Mouse (Mus musculus) CH12.LX (cell line): ENCODE measurements around the gene Smg6.

Experiments
- CHD2 ChIP-seq: IDR thresholded peaks from 2 replicates; pipeline ENCODE4 v1.6.1; 2011; ENCODE audit warnings: low read length, improper control_type of control experiment
- CTCF ChIP-seq, 2 experiments: IDR thresholded peaks in 1 of 2; conservative IDR thresholded peaks in 1 of 2; 2 replicates each; pipeline ENCODE4 v1.5.1; 2011 to 2012; ENCODE audit warnings: low read depth in 2 of 2, low read length in 2 of 2, improper control_type of control experiment in 1 of 2, inconsistent platforms in 1 of 2, mild to moderate bottlenecking in 1 of 2, moderate library complexity in 1 of 2
- JUND ChIP-seq: conservative IDR thresholded peaks from 2 replicates; pipeline ENCODE4 v1.6.1; 2011; ENCODE audit warnings: low read depth, low read length, improper control_type of control experiment
- MAFK ChIP-seq: IDR thresholded peaks from 2 replicates; pipeline ENCODE4 v1.6.1; 2011; ENCODE audit warnings: low read length, improper control_type of control experiment; ENCODE audit not compliant: insufficient replicate concordance
- POLR2A ChIP-seq: IDR thresholded peaks from 2 replicates; pipeline ENCODE4 v1.6.1; 2011; ENCODE audit warnings: low read depth, mild to moderate bottlenecking, improper control_type of control experiment, low read length

DNA sequence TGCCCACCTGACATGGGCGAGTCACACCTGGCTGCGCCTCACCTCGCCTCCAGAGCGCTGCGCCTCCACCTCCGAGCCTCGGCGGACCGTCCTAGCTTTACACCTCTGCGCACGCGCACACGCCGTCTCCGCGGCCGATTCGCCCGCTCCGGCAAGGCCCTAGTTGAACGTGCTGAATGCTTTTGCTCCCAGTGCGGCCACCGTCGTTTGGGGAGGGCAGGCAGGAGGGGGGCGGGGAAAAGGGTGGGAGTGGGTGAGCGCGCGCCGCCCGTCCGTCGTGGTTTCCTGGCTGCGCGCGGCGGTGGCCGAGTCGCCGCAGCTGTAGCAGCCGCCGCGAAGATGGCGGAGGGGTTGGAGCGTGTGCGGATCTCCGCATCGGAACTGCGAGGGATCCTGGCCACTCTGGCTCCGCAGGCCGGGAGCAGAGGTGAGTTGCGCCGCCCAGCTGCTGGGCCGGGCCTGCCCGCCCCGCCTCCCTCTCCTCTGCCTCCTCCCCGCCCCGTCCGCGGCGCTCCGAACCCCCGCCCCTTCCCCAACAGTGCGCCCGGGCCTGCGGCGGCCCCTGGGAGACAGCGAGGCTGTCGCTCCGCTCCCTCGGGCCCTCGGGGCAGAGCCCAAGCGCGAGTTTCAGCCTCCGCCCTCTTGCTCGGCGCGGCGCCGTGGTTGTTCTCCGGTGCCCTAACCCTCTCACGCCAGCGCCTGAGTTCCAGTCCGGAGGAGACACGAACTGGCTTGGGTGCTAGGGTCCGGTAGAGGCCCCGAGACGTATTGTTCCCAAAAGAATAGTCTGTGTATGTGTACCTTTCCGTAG lies at the start of gene Smg6, which contains the start of gene Srr:
- peak; percentile 30; the same call in 1 of the 2 replicates for TF ChIP-seq CHD2
- TF ChIP-seq JUND = no peak
- peak; percentile 92 for TF ChIP-seq POLR2A
- TF ChIP-seq MAFK = no peak
- TF ChIP-seq CTCF (conservative IDR thresholded peaks at IDR 0.05 in 1 of 2, IDR thresholded peaks at IDR 0.05 in 1 of 2; ENCODE audit: low read depth in 2 of 2, low read length in 2 of 2) = no peak
